Mouse (Mus musculus) spleen, adult 2 months (tissue): Measurements from ENCODE around the gene Bcor.

Experiments used
- CTCF ChIP-seq: fragments of 200-500 bp; IDR thresholded peaks from 2 replicates; pipeline ENCODE4 v1.5.1; 2011; ENCODE audit warnings: mild to moderate bottlenecking, inconsistent platforms; ENCODE audit not compliant: insufficient read depth, insufficient read length, insufficient replicate concordance; ENCODE audit errors: extremely low read depth
- POLR2A ChIP-seq: fragments of 200-500 bp; IDR thresholded peaks from 2 replicates; pipeline ENCODE4 v1.6.1; 2011; ENCODE audit warnings: low read depth, low read length, inconsistent platforms

GRCm38 (mm10) chrX:12043352-12043751, 116.8 kb downstream of the Bcor start:
- no peak for TF ChIP-seq CTCF
- no peak for TF ChIP-seq POLR2A
